Mouse (Mus musculus): ENCODE results near the gene Cep128.

DNA sequence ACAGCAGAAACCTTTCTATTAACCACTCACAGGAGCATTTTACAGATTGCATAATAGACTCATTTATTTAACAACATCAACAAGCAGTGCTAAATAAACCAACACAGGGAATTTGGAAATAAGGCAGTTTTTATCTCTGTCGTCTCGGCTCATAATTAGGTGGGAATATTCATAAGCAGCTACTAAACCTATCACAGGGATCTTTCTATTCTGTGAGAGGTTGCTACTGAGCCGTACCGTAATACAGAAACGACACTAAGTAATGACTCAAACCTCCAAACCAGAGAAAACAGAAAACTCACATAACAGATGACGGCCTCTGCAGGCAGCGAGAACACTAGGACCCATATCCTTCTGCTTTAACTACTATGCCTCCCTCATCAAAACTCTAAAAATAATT is 163.6 kb downstream of the Cep128 start:
- TF ChIP-seq CTCF (IDR thresholded peaks at IDR 0.05; ENCODE audit: low read depth, low read length) = no peak
- TF ChIP-seq POLR2A (IDR thresholded peaks at IDR 0.05; ENCODE audit: extremely low read depth, insufficient read depth, low read length) = no peak
